Mouse (Mus musculus) limb, embryonic 13.5 days (tissue): Measurements from ENCODE around the gene Tmem37. TPM values are rescaled to one million over a fixed set of nuclear protein-coding genes. Genes with fewer than 3 reads are reported as not detected.
"Not testable (repeated sequence)": the region's sequence is repeated elsewhere in the genome, so short reads cannot be mapped to it uniquely, and the experiment has no call there.

ENCODE experiments used
- ATAC-seq: fragments of 200-750 bp; cut with Nextera tagmentation; 2 replicates; pipeline ENCODE4 v1.8.0; 2017; ENCODE audit warnings: low read depth, moderate number of reproducible peaks, moderate TSS enrichment; ENCODE audit not compliant: low FRiP score
- H3K27ac ChIP-seq: fragments of 300-500 bp; sonication (generic); 2 replicates; pipeline ENCODE4 v1.5.1; 2015; ENCODE audit warnings: inconsistent platforms, mild to moderate bottlenecking, moderate library complexity
- H3K27me3 ChIP-seq: fragments of 300-500 bp; sonication (generic); 2 replicates; pipeline ENCODE4 v1.6.1; 2015; ENCODE audit warnings: mild to moderate bottlenecking, inconsistent platforms
- H3K36me3 ChIP-seq: fragments of 300-500 bp; sonication (generic); 2 replicates; pipeline ENCODE4 v1.6.1; 2015; ENCODE audit warnings: inconsistent platforms, mild to moderate bottlenecking, moderate library complexity
- H3K4me1 ChIP-seq: fragments of 300-500 bp; sonication (generic); 2 replicates; pipeline ENCODE4 v1.6.1; 2015; ENCODE audit warnings: inconsistent platforms
- H3K4me2 ChIP-seq: fragments of 300-500 bp; sonication (generic); replicated peaks from 2 replicates; pipeline ENCODE4 v1.6.1; 2015; ENCODE audit warnings: inconsistent platforms, mild to moderate bottlenecking, moderate library complexity
- H3K4me3 ChIP-seq: fragments of 300-500 bp; sonication (generic); 2 replicates; pipeline ENCODE4 v1.5.1; 2015; ENCODE audit warnings: moderate library complexity, mild to moderate bottlenecking, inconsistent platforms
- H3K9ac ChIP-seq: fragments of 300-500 bp; sonication (generic); 2 replicates; pipeline ENCODE4 v1.6.1; 2015; ENCODE audit warnings: mild to moderate bottlenecking, inconsistent platforms
- H3K9me3 ChIP-seq: fragments of 300-500 bp; sonication (generic); 2 replicates; pipeline ENCODE4 v1.6.1; 2016; ENCODE audit warnings: inconsistent platforms
- WGBS: fragments of 180-500 bp; shearing (Covaris S2); methylation state at CpG from one replicate; pipeline ENCODE4 v1.1.7; 2015; 5-methylcytosine and 5-hydroxymethylcytosine counted together
- polyA plus RNA-seq: library from polyadenylated mRNA; unstranded; fragments of >200 nt; fragmentation: Nextera tagmentation; extraction: Ambion mirVana; gene quantifications from 2 replicates; pipeline ENCODE4 v1.2.1, GENCODE M21; 2015

The Tmem37 gene
- polyA plus RNA-seq, 1 experiment from 2014 or later: 6.7 TPM

DNA sequence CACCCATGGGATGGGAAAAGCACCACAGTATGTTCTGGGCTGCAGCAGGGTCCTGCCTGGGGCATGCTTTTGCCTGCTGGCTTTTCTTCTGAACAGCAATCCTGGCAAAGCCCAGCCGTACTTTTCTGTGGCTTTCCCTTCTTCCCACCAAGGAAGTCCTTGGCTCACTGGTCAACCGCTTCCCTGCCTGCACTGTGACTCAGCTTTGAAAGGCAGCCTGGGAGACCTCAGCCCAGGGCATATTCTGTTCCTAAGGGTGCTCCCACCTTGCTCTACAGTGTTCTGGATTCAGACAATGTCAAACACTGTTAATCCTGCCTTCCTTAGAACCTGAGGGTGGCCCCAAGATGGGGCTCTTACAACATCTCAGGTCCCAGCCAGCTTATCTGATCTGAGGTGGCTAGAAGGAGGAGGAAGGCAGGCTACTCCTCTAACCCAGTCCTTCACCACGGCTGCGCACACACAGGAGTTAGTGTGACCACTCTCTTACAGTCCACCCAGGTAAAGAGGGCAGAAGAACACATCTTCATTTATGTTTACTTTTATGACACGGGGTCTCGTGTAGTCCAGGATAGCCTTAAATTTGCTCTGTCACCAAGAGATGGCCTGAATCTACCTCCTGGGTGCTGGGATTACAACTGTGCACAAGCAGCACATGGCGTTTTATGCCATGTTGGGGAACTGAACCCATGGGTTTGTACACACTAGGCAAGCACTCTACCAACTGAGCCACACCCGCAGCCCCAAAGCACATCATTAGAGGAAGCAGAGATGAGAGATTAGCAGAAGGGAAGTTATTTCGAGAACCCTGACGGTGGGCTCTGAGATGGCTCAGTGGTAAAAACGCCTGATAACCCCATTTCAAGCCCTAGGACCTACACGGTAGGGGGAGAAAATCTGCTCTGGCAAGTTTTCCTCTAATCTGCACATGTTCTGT, 38.6 kb upstream of the Tmem37 start:
- H3K9me3 ChIP-seq: peaks cover 7% of the 10 kb centered on the region; the same call in 1 of the 2 replicates
- H3K27me3 ChIP-seq: no peaks in the 10 kb centered on the region
- no peak overlapping the region for H3K4me2 ChIP-seq
- H3K4me3 ChIP-seq: no peak overlapping the region
- H3K9ac ChIP-seq: no peak overlapping the region
- peaks cover 6% of the 10 kb centered on the region; the same call in 1 of the 2 replicates for H3K4me1 ChIP-seq
- ATAC-seq: no peak
- peak overlapping the region; percentile 15; the same call in 1 of the 2 replicates for H3K27ac ChIP-seq
- WGBS: 88% methylated on average over 12 of the region's 12 CpGs
- H3K36me3 ChIP-seq: peaks cover 56% of the 10 kb centered on the region

DNA sequence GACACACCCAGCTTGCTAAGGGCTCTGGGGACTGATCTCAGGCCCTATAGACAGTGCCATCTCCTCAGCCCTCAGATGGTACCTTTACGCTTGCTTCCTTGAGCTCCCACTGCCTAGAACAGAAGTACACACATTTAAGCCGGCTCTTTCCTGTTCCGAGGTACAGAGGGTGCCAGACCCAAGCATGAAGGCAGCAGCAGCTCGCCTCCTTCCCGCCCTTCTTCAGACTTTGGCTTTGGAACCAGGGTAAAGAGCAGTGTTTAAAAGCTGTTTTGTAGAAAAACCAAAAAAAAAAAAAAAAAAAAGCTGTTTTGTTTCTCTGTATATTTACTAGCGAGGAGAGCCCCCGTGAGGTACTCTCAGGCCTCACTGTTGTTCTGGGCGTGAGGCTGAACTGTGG, 37.9 kb upstream of the Tmem37 start:
- no peak for ATAC-seq
- H3K9me3 ChIP-seq: peaks cover 7% of the 10 kb centered on the region; the same call in 1 of the 2 replicates
- no peak overlapping the region for H3K4me2 ChIP-seq
- H3K9ac ChIP-seq: no peak overlapping the region
- no peaks in the 10 kb centered on the region for H3K4me1 ChIP-seq
- no peak overlapping the region for H3K4me3 ChIP-seq
- peak overlapping the region; percentile 15; the same call in 1 of the 2 replicates for H3K27ac ChIP-seq
- 88% methylated on average over 8 of the region's 8 CpGs for WGBS
- H3K36me3 ChIP-seq: peaks cover 53% of the 10 kb centered on the region
- H3K27me3 ChIP-seq: no peaks in the 10 kb centered on the region

DNA sequence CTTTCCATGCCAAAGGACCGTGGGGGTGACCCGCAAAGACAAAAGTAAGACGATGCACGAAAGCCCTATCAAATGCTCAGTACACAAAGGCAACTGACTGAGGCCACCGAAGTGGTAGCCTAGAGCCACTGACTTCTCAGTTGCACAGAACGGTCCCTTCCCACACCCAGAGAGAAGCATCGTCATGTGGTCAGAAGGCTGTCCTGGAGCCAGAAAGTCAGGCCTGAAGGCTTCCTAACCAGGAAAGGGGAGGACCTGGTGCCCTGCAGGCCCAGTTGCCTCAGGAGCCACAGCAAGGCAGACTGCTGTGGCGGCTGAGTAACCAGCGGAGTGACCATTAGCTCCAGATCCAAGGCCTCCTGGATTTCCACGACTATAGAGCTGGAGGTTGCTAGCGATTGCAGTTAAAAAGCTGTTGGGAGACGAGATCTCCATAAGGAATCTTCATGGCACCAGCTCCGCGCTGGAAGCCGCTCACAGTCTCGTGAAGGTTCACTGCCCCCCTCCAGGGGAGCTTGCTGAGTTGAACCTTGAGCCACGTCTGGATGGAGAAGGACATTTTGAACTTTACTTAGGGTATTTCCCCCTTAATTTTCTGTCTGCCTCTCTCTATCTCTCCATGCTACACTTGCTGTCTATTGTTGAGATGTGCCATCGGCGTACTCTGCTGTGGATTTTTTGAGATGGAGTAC, 36.0 kb upstream of the Tmem37 start:
- Histone ChIP-seq H3K4me3 (no peak overlapping the region), H3K36me3 (peaks cover 39% of the 10 kb centered on the region), H3K4me1 (no peaks in the 10 kb centered on the region), H3K27me3 (no peaks in the 10 kb centered on the region), H3K9me3 (peaks cover 7% of the 10 kb centered on the region; the same call in 1 of the 2 replicates), H3K9ac (no peak overlapping the region), H3K27ac (no peak overlapping the region), H3K4me2 (no peak overlapping the region)
- WGBS: 86% methylated on average over 19 of the region's 19 CpGs
- no peak for ATAC-seq

DNA sequence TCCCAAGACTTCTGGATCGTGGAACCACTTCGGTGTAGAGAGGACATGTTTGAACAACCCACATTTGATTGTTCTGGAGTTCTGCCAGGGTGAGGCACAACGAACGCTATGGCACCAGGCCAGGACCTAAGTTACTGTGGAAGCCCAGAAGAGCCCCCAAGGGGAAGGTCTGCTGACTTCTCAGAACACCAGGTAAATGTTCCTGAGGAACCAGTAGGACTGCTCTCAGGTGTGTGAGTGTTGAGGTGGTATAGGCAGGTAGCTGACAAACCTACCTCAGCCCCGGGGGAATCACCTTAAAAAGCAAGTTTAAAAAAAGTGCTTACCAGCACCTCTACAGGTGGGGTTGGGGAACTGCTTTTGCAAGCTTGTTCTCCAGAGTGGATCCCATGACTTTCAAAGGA, 31.7 kb upstream of the Tmem37 start:
- Histone ChIP-seq H3K36me3 (no peaks in the 10 kb centered on the region), H3K9me3 (no peaks in the 10 kb centered on the region), H3K4me1 (no peaks in the 10 kb centered on the region), H3K4me2 (no peak overlapping the region), H3K4me3 (no peak overlapping the region), H3K27ac (no peak overlapping the region), H3K27me3 (no peaks in the 10 kb centered on the region), H3K9ac (no peak overlapping the region)
- 59% methylated on average over 5 of the region's 5 CpGs for WGBS
- 0 out of 2 replicates have a peak, but pooled peaks have one; percentile 59 for ATAC-seq

DNA sequence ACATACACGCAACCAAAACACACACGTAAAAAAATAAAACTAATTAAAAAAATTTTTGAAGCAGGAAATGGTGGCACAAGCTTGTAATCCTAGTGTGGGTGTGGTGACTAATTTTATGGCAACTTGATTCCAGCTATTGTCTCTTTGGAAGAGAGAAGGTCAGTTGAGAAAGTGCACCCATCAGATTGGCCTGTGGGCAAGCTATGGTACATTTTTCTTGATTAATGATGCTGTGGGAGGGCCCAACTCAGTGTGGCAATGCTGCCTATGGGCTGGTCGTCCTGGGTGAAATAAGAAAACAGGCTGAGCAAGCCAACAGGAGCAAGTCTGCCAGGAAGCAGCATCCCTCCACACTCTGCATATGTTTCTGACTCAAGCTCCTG, 27.3 kb upstream of the Tmem37 start:
- Histone ChIP-seq H3K9ac (no peak overlapping the region), H3K9me3 (no peaks in the 10 kb centered on the region), H3K4me2 (no peak overlapping the region), H3K36me3 (no peaks in the 10 kb centered on the region), H3K4me1 (no peaks in the 10 kb centered on the region), H3K4me3 (no peak overlapping the region), H3K27me3 (no peaks in the 10 kb centered on the region), H3K27ac (no peak overlapping the region)
- ATAC-seq: no peak
- 76% methylated on average over 3 of the region's 3 CpGs for WGBS

DNA sequence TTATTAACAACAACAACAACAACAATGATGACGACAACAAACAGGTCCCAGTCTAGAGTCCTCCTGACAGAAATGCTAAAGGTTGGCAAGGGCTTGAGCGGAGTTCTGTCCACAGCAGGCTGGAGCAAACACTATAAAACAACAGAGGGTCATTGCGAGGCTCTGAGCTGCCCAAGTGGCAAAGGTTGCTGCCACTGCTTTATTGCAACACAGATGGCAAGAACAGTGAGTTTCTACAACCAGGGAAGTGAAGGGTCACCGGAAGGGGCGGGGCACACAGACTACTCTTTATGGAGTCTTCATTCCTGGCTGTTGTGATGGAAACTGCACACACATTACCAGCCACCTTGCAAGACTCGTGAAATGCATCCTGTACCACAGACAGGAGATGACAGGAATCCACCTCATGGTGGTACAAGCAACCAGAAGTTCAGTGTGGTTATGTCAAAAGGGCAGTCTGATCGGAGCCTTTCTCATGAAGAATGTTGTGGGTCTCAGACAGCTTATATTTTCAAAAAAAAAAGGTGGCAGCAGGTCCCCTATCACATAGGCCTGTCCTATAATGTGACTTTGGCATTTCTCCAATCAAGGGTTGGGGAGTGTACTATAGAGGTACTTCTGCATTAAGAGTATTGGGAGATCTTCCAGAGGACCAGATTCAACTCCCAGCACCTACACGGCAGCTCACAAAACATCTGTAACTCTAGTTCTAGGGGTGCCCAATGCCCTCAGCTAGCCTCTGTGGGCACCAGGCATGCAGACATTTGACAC, 26.8 kb upstream of the Tmem37 start:
- no peak for ATAC-seq
- WGBS: 79% methylated on average over 8 of the region's 8 CpGs

DNA sequence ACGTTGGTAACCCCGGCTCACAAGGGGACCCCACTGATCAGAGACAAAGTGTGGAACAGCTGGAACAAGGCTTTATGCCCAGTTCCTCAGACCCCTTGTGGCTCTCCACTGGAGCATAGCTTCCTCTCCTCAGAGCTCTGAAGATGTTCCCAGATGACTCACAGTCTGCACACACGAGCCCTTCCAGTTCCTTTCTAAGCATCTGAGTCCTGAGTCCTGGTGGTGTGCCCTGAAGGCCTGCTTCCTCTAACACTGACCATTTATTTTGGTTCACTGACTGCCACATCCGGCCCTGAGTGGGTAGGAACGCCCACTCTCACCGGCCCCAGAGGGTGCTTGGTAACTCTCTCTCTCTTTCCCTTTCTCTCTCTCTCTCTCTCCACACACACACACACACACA, 25.6 kb upstream of the Tmem37 start:
- no peak for ATAC-seq
- no peaks in the 10 kb centered on the region for H3K4me1 ChIP-seq

More for the DNA sequence above, 26.8 kb upstream of the Tmem37 start:
- no peak overlapping the region for H3K9ac ChIP-seq
- H3K36me3 ChIP-seq: no peaks in the 10 kb centered on the region
- H3K27ac ChIP-seq: no peak overlapping the region
- H3K4me3 ChIP-seq: no peak overlapping the region
- no peaks in the 10 kb centered on the region for H3K27me3 ChIP-seq
- no peaks in the 10 kb centered on the region for H3K4me1 ChIP-seq
- no peaks in the 10 kb centered on the region for H3K9me3 ChIP-seq
- no peak overlapping the region for H3K4me2 ChIP-seq

DNA sequence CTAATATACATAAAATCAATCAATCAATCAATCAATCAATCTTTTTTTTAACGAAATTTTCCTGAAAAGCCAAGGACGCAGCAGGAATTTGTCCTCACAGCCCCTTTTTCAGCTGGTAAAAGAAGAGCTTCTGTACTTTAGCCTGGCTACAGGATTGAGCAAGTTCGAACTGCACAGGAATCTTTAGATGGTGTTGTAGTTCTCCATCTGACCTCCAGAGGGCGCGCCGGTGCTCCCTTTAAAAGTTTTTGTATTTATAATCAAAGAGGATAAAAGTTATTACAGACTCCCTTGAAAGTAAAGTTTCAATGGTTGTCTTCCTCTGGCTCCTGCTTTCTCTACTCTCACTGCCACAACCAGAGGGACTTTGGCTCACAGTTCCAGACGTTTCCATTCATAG, 24.5 kb upstream of the Tmem37 start:
- Histone ChIP-seq H3K27me3 (no peaks in the 10 kb centered on the region), H3K27ac (no peak overlapping the region), H3K4me3 (no peak overlapping the region), H3K9me3 (no peaks in the 10 kb centered on the region), H3K9ac (no peak overlapping the region), H3K4me2 (no peak overlapping the region), H3K4me1 (no peaks in the 10 kb centered on the region), H3K36me3 (no peaks in the 10 kb centered on the region)
- WGBS: 18% methylated on average over 7 of the region's 7 CpGs
- ATAC-seq: no peak

More for the DNA sequence above, 25.6 kb upstream of the Tmem37 start:
- H3K27ac ChIP-seq: no peak overlapping the region
- WGBS: 66% methylated on average over 6 of the region's 6 CpGs
- H3K27me3 ChIP-seq: no peaks in the 10 kb centered on the region
- H3K4me3 ChIP-seq: no peak overlapping the region
- H3K9ac ChIP-seq: no peak overlapping the region
- no peaks in the 10 kb centered on the region for H3K9me3 ChIP-seq
- H3K4me2 ChIP-seq: no peak overlapping the region
- H3K36me3 ChIP-seq: no peaks in the 10 kb centered on the region

DNA sequence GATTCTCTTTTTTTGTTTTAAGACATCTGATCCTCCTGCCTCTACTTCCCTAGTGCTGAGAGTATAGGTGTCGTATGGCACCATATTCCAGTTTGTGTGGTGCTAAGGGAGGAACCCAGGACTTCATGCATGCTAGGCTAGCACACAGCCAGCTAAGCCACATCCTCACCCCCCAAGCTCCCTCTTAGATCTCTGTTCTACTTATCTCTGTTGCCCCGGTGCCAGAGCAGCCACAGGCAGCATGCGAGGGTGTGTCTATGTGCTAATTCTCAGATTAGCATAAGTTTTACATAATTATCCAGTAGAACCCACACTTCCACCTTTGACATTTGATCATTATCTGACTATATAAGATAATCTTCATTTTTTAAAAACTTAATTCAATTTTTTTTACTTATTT, 21.0 kb upstream of the Tmem37 start:
- H3K27me3 ChIP-seq: no peaks in the 10 kb centered on the region
- H3K9ac ChIP-seq: no peak overlapping the region
- no peak overlapping the region for H3K27ac ChIP-seq
- ATAC-seq: no peak
- WGBS: 73% methylated on average over 3 of the region's 3 CpGs
- no peak overlapping the region for H3K4me2 ChIP-seq
- H3K4me1 ChIP-seq: no peaks in the 10 kb centered on the region
- no peak overlapping the region for H3K4me3 ChIP-seq
- H3K36me3 ChIP-seq: no peaks in the 10 kb centered on the region
- no peaks in the 10 kb centered on the region for H3K9me3 ChIP-seq

DNA sequence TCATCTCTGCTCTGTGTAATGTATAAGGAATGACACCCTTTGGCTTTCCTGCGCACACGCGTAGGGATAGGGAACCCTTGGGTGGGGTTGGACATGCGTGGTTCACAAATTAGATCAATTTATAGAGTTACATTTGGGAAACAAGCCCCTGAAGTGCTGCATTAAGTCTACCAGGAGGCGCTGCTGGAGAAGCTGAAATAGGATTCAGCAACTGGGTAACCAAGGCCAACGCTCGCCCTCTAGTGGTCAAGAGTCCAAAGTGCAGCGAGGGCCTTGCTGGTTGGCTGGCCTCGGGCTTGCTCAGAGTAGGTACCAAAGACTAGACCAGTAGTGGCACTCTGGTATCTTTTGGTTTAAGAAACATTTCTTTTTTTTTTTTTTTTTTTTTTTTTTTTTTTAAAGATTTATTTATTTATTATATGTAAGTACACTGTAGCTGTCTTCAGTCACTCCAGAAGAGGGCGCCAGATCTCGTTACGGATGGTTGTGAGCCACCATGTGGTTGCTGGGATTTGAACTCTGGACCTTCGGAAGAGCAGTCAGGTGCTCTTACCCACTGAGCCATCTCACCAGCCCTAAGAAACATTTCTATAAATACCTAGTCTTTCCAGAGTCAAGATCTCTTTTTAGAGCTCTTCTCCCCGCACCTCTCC, 19.7 kb upstream of the Tmem37 start:
- WGBS: 63% methylated on average over 13 of the region's 14 CpGs
- H3K27me3 ChIP-seq, H3K4me2 ChIP-seq, H3K36me3 ChIP-seq, H3K4me1 ChIP-seq, H3K9me3 ChIP-seq, H3K27ac ChIP-seq, ATAC-seq, H3K4me3 ChIP-seq, H3K9ac ChIP-seq: not testable (repeated sequence)

DNA sequence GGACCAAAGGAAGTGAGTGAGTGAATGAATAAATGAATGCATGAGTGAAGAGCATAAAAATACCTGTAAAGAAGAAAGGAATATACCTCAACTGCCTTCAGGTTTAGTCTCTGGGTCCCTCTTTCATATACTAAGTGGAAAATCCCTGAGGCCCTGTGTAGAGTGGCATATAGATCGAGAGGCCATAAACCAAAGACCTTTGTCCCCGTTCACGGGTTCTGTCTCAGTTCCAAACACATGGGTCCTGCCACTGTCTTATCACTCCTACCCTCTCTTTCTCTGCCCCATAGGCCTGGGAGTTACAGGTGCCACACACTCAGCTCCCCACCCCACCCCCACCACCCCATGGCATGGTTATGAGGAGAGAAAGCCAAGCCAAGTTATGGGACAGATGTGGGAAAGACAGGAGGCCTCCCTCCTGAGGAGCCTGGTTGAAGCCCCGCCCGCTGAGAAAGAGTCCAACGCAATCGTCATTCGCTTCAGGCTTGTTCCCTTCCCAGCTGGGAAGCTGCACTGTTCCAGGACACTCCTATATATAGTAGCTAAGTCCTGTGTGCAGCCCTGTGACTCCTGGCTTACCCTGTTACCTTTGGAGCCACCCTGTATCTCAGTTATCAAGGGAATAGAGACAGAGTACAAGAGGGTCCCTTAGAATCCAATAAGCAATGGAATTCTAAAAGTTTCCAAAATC, 17.2 kb upstream of the Tmem37 start:
- no peak for ATAC-seq

More for the DNA sequence above, 17.2 kb upstream of the Tmem37 start:
- H3K9me3 ChIP-seq: no peaks in the 10 kb centered on the region
- no peaks in the 10 kb centered on the region for H3K27me3 ChIP-seq
- WGBS: 82% methylated on average over 8 of the region's 8 CpGs
- H3K36me3 ChIP-seq: no peaks in the 10 kb centered on the region
- H3K27ac ChIP-seq: no peak overlapping the region
- H3K4me1 ChIP-seq: no peaks in the 10 kb centered on the region
- H3K4me2 ChIP-seq: no peak overlapping the region
- no peak overlapping the region for H3K4me3 ChIP-seq
- H3K9ac ChIP-seq: no peak overlapping the region
